Mouse (Mus musculus) cerebellum, adult 2 months (tissue): ENCODE measurements at regions not wholly inside any gene's neighbourhood (a gene's known extent, or its start where the extent isn't known, plus 50 kb on each side); places are given as distances from the start of the nearest gene placed in this dataset.

Source experiments
- CTCF ChIP-seq: fragments of 200-500 bp; IDR thresholded peaks from 2 replicates; pipeline ENCODE4 v1.5.1; 2011; ENCODE audit warnings: low read depth, mild to moderate bottlenecking, control low read depth, low read length, moderate library complexity, borderline replicate concordance; ENCODE audit not compliant: insufficient read depth
- POLR2A ChIP-seq: fragments of 200-500 bp; IDR thresholded peaks from 2 replicates; pipeline ENCODE4 v1.6.1; 2011; ENCODE audit warnings: low read length, control low read depth, borderline replicate concordance; ENCODE audit not compliant: insufficient read depth

DNA sequence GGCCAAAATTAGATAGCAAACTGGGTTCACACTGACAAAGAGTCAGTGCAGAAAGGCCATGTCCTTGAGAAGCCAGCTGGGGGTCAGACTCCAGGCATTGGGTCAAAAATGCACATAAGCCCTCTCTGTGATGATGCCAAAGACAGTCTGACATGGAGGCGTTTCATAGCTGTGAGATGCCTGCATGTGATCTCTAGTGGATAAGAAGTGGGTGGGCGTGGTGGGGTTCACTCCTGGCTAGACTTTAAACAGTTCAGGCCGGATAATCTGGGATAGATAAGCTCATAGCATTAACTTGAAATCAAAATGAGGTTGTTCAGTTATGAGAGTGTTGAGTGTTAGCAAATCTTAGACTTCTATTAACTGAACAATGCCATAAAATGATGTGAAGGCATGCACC, 293.3 kb downstream of the Pmp22 start:
- TF ChIP-seq CTCF (no peak), POLR2A (no peak)
